Mouse (Mus musculus): ENCODE results near the gene Abcd2. TPM values are rescaled to one million over a fixed set of nuclear protein-coding genes. Genes with fewer than 3 reads are reported as not detected.

Gene Abcd2
- polyA plus RNA-seq (2012; rRNA removed), result 20.1 and 21.7 TPM in 2 replicates

GRCm38 (mm10) chr15:91191412-91192222 is at the start of gene Abcd2:
TSS of gene Abcd2 (minus strand) at chr15:91191799.
- H3K4me1 ChIP-seq (ENCODE audit: control insufficient read depth, insufficient read depth, low read length), result no peaks in the 10 kb centered on the region
- peak within 1 kb of the TSS; percentile 46 for H3K4me3 ChIP-seq (ENCODE audit: insufficient read depth, low read length)
- peak within 1 kb of the TSS; percentile 34 for H3K27ac ChIP-seq (ENCODE audit: insufficient read depth, low read length)
- TF ChIP-seq POLR2A (IDR thresholded peaks at IDR 0.05; ENCODE audit: extremely low read depth, insufficient read depth, low read length) (peak; percentile 47; the same call in 1 of the 2 replicates), CTCF (IDR thresholded peaks at IDR 0.05; ENCODE audit: extremely low read depth, insufficient read depth, low read length) (no peak)

DNA sequence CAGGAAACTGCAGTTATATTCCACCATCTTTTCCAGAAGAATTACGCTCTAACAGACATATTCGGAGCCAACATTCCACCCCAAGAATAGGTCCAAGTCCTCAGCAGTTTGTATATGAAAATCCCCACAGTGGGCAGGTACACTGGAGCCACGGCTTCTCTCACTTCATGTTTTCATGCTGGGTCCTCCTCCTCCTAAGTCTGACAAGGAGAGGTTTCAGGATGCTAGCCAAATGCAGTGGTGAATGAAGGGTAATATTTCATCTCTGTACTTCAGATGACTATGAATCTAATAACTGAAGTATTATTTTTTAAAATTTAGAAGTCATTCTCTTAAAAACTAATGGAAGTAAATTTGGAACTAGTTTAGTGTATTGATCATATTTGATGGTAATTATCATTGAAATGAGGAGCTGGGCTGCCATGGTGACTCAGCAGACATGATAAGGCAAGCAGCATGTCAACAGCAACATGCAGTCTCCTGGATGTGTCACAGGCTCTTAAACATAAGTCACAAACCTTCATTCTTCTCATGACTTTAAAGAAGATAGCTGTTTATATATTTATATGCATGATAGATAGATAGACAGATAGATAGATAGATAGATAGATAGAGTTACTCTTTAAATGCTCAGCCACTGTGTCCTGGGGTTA is 49.2 kb upstream of the Abcd2 start:
- Histone ChIP-seq H3K27ac (ENCODE audit: insufficient read depth, low read length) (no peak overlapping the region), H3K4me3 (ENCODE audit: insufficient read depth, low read length) (no peak overlapping the region), H3K4me1 (ENCODE audit: control insufficient read depth, insufficient read depth, low read length) (no peaks in the 10 kb centered on the region)
- TF ChIP-seq CTCF (IDR thresholded peaks at IDR 0.05; ENCODE audit: extremely low read depth, insufficient read depth, low read length) (no peak), POLR2A (IDR thresholded peaks at IDR 0.05; ENCODE audit: extremely low read depth, insufficient read depth, low read length) (no peak)

DNA sequence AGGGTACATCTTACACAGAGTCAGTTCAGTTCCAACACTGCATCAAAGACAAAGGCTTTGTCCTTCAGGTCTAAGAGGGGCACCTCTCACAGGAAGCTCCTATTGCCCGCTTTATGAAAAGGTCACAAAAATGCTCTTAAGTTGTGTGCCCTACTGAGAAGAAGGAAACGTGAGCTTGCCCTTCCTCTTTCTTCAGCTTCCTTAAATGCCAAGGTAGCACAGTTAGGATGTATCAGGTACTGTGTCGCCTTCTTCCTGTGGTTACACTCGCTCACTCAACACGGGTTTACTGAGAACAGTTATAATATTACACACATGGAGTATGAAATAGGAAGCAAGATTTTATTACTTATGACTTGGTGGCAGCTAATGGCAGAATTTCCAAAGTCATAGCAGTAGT is 45.7 kb upstream of the Abcd2 start:
- no peak for TF ChIP-seq POLR2A (IDR thresholded peaks at IDR 0.05; ENCODE audit: extremely low read depth, insufficient read depth, low read length)
- TF ChIP-seq CTCF (IDR thresholded peaks at IDR 0.05; ENCODE audit: extremely low read depth, insufficient read depth, low read length), result no peak
- H3K4me3 ChIP-seq (ENCODE audit: insufficient read depth, low read length), result no peak overlapping the region
- H3K27ac ChIP-seq (ENCODE audit: insufficient read depth, low read length), result no peak overlapping the region
- no peaks in the 10 kb centered on the region for H3K4me1 ChIP-seq (ENCODE audit: control insufficient read depth, insufficient read depth, low read length)

GRCm38 (mm10) chr15:91206518-91206917 is 14.9 kb upstream of the Abcd2 start:
- Histone ChIP-seq H3K4me3 (ENCODE audit: insufficient read depth, low read length) (no peak overlapping the region), H3K4me1 (ENCODE audit: control insufficient read depth, insufficient read depth, low read length) (no peaks in the 10 kb centered on the region), H3K27ac (ENCODE audit: insufficient read depth, low read length) (no peak overlapping the region)
- TF ChIP-seq POLR2A (IDR thresholded peaks at IDR 0.05; ENCODE audit: extremely low read depth, insufficient read depth, low read length), result no peak
- TF ChIP-seq CTCF (IDR thresholded peaks at IDR 0.05; ENCODE audit: extremely low read depth, insufficient read depth, low read length), result no peak

DNA sequence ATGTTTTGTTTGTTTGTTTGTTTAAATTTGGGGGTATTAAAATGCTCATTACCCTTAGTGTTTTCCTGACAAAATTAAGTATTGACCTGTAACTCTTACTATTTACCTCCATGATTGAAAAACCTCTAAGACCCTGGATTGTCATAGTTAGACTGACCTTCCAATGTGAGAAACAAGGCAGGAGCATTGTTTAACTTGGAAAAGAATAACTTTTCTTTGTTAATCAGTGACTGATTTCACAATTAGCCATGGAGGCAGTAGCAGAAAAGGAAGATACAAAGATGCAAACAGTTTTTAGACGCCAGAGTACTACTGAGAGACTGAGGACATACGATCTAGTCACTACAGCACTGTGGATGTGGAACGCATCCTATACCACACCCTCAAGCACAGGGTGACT is 11.9 kb upstream of the Abcd2 start:
- no peaks in the 10 kb centered on the region for H3K4me1 ChIP-seq (ENCODE audit: control insufficient read depth, insufficient read depth, low read length)
- no peak for TF ChIP-seq POLR2A (IDR thresholded peaks at IDR 0.05; ENCODE audit: extremely low read depth, insufficient read depth, low read length)
- TF ChIP-seq CTCF (IDR thresholded peaks at IDR 0.05; ENCODE audit: extremely low read depth, insufficient read depth, low read length), result no peak
- H3K4me3 ChIP-seq (ENCODE audit: insufficient read depth, low read length), result no peak overlapping the region
- H3K27ac ChIP-seq (ENCODE audit: insufficient read depth, low read length), result no peak overlapping the region

- TF ChIP-seq CTCF (IDR thresholded peaks at IDR 0.05; ENCODE audit: extremely low read depth, insufficient read depth, low read length), result no peak
Observed at GRCm38 (mm10) chr15:91202486-91202885, 10.9 kb upstream of the Abcd2 start.

DNA sequence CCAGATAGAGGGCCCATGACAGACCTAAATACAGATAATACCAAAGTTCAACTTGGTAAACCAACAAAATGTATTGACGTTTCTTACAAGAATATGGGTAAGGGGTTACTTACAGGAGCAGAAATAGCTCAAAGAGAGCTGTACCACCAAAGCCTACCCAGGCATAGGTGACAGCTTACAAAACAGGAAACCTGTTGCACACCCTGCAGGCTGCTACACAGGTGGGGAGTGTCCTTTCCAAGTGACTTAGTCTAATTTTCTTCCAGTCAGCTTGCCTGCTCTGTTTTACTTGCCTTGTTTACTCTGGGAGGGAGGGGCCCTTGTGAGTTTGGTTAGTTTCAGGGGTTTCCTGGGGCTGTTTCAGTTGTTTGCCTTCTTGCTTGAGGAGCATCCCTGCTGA is 9.2 kb upstream of the Abcd2 start:
- no peaks in the 10 kb centered on the region for H3K4me1 ChIP-seq (ENCODE audit: control insufficient read depth, insufficient read depth, low read length)
- no peak overlapping the region for H3K27ac ChIP-seq (ENCODE audit: insufficient read depth, low read length)
- TF ChIP-seq POLR2A (IDR thresholded peaks at IDR 0.05; ENCODE audit: extremely low read depth, insufficient read depth, low read length) (no peak), CTCF (IDR thresholded peaks at IDR 0.05; ENCODE audit: extremely low read depth, insufficient read depth, low read length) (no peak)
- no peak overlapping the region for H3K4me3 ChIP-seq (ENCODE audit: insufficient read depth, low read length)

More at GRCm38 (mm10) chr15:91202486-91202885, 10.9 kb upstream of the Abcd2 start:
- H3K4me3 ChIP-seq (ENCODE audit: insufficient read depth, low read length), result no peak overlapping the region
- H3K27ac ChIP-seq (ENCODE audit: insufficient read depth, low read length), result no peak overlapping the region
- no peaks in the 10 kb centered on the region for H3K4me1 ChIP-seq (ENCODE audit: control insufficient read depth, insufficient read depth, low read length)

DNA sequence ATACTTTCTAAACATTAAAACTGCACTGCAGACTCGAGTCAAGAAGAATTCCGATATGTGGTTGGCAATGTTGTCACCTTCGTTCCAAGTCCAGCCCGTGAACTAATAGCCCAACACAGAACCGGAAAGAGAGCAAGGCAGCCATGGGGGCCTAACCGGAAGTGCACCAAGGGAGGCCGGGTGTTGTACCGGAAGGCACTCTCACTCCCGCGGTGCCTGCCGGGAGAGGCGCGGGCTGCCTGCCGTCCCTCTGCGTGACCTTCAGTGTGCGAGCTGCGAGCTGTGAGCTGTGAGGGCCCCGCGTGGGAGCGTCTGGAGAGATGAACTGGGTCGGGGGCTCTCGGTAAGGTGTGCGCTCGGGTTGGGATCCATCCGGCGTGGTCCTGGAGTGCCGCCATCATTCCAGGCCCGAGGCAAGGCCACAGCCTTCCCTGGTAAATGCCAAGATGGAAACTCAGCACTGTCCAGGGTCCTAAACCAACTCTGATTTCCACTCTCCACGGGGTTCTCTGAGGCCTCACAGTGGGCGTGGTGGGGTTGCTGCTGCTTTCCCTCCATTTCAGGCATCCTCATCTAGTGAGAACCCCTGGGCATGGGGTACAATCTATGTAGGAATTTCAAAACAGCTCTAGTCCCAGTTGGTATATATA is 7.8 kb upstream of the Abcd2 start, which contains the start of gene CN725425:
Gene CN725425, plus strand, starts transcription at position 239 of the 650 bp plus-strand sequence.
- H3K27ac ChIP-seq (ENCODE audit: insufficient read depth, low read length), result no peak within 1 kb of the TSS
- TF ChIP-seq POLR2A (IDR thresholded peaks at IDR 0.05; ENCODE audit: extremely low read depth, insufficient read depth, low read length) (no peak), CTCF (IDR thresholded peaks at IDR 0.05; ENCODE audit: extremely low read depth, insufficient read depth, low read length) (no peak)
- H3K4me3 ChIP-seq (ENCODE audit: insufficient read depth, low read length), result no peak within 1 kb of the TSS
- H3K4me1 ChIP-seq (ENCODE audit: control insufficient read depth, insufficient read depth, low read length), result no peaks in the 10 kb centered on the region

GRCm38 (mm10) chr15:91192223-91192598 is 612 bp upstream of the Abcd2 start:
- TF ChIP-seq POLR2A (IDR thresholded peaks at IDR 0.05; ENCODE audit: extremely low read depth, insufficient read depth, low read length) (no peak), CTCF (IDR thresholded peaks at IDR 0.05; ENCODE audit: extremely low read depth, insufficient read depth, low read length) (no peak)
- Histone ChIP-seq H3K4me3 (ENCODE audit: insufficient read depth, low read length) (peak overlapping the region; percentile 46), H3K27ac (ENCODE audit: insufficient read depth, low read length) (no peak overlapping the region)

More at GRCm38 (mm10) chr15:91192223-91192598, 612 bp upstream of the Abcd2 start:
- no peaks in the 10 kb centered on the region for H3K4me1 ChIP-seq (ENCODE audit: control insufficient read depth, insufficient read depth, low read length)

Measured in cortical plate, adult 2 months (tissue).